Mouse (Mus musculus) right cerebral cortex, adult 2 months (tissue): Measurements from ENCODE around the gene Phc2.

Experiments used
- DNase-seq, 2 experiments: peaks; one replicate each; pipeline ENCODE4 v3.0.0; 2021 to 2022; ENCODE audit warnings: low spot score in 2 of 2

Gene Phc2

DNA sequence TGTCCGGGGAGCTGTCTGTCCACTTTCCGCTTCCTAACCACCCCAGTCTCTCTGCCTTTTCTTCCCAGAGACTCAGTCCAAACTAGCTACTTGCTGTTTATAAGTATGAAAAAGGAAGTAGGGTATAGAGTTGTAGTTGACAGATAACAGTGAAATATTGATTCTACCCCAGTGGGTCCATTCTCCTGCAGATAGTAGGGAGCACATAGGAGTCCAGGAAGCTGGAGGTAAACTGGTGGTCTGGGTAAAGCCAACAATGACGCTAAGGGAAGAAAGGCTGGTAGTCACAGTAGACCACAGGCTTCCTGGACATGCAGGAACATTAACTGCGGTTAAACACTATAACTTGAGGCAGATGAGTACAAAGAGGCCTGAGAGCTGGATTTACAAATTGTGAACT is 36.7 kb downstream of the Phc2 start:
- no peak for DNase-seq

GRCm38 (mm10) chr4:128692149-128692925 is 37.8 kb downstream of the Phc2 start:
- DNase-seq = peak in 1 of 2 experiments; percentile 59

DNA sequence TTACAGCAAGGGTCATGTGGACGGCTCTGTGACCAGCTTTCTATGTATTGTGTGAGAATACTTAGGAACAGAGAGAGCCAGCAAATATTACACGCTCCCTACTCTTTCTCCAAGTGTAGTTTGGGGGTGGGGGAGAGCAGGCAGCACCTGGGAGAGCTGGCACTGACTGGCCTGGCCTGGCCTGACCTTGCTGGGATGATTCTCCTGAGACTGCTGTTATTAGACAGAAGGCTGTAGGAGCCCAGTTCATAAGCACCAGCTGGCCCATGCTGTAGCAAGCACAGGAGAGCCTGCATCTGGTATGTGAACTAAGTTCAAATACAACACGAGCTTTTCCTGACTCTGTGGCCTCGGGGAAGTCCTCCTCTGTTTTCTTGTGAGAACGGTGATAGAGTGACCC is 38.7 kb downstream of the Phc2 start:
- no peak for DNase-seq

DNA sequence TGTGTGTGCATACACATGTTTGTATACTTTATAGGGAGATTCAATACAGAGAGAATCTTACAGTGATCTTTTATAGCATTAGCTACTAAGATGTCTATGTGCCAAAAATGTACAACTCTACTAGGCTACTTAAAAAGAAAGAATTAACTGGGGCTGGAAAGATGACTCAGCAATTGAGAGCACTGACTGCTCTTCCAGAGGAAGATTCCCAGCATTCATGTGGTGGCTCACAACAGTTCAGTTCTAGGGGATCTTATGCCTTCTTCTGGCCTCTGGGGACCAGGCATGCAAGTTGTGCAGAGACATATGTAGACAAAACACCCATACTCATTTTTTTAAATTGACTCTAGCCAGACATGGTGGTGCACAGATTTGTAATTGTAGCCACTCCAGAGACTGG is 39.8 kb downstream of the Phc2 start:
- no peak for DNase-seq

DNA sequence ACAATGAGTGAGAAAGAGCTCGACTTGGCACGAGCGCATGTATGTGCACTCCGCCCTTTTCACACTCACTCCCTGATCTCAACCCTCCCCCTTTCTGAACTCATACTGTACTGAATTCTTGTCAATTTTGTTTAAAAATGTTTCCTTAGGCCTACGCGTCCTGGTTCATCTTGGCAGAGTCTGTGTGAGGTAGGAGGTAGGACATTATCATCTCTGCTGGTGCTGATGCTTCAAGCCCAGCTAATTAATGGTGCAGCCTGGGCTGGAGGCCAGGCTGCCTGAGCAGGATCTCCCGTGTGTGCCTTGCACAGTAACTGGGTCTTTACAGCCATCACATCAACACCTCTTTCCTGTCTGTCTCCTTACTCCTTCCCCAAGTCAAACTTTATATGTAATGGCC is 40.6 kb downstream of the Phc2 start:
- peak in 1 of 2 experiments; percentile 61 for DNase-seq

- DNase-seq = peak; percentile 68 to 82
Observed at GRCm38 (mm10) chr4:128698011-128698861, 43.7 kb downstream of the Phc2 start.

- DNase-seq = no peak
Observed at GRCm38 (mm10) chr4:128699916-128700315, 45.4 kb downstream of the Phc2 start.

GRCm38 (mm10) chr4:128700543-128700942 is 46.0 kb downstream of the Phc2 start:
- DNase-seq = no peak

DNA sequence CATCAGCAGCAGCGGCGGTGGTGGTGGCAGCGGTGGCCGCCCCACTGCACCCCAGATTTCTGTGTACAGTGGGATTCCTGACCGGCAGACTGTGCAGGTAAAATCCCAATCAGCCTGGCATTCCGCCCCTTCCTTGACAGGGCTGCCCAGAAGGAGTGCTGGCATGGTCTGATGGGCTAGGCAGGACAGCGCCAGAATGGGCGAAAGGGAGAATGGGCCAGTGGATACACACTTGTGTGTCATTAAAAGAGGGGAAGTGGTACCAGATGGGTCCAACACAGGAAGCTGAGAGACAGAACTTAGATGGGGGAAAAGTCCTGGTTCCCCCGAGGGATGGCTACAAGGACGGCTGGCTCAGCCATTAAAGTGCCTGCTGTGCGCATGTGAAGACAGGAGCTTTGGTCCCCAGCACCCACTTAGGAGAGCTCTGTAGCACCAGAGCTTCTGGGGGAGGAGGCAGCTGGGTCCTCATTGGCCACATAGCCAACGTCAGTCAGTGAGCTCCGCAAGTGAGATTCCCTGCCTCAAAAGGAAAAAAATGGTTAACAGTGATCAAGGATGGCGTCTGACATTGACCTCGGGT is 50.7 kb downstream of the Phc2 start:
- DNase-seq = no peak

GRCm38 (mm10) chr4:128706626-128707025 is 52.1 kb downstream of the Phc2 start:
- DNase-seq = no peak

DNA sequence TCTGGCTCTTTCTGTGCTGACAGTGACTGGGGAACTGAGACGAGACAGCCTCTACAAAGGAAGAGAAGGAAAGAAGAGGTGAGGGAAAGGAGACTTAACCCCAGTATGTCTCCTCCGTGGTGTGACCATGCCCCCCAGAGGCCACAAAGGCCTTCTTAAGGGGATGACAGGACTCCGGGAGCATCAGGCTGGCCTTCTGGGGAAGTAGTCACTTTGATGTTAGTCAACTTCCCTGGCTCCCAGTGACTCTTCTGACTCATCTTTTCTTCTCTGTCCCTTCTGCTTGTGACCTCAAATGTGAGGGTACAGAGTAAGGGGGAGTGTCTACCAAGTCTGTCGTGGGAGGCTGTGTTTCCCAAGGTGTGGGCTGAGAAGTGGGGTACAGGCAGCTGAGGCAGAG is 52.9 kb downstream of the Phc2 start:
- DNase-seq = no peak

GRCm38 (mm10) chr4:128709061-128709780 is 54.7 kb downstream of the Phc2 start:
- DNase-seq = no peak

GRCm38 (mm10) chr4:128709781-128710166 is 55.3 kb downstream of the Phc2 start:
- no peak for DNase-seq

GRCm38 (mm10) chr4:128710286-128710685 is 55.8 kb downstream of the Phc2 start:
- no peak for DNase-seq

- no peak for DNase-seq
Observed at GRCm38 (mm10) chr4:128710800-128711199, 56.3 kb downstream of the Phc2 start.

GRCm38 (mm10) chr4:128711455-128712135 is 57.1 kb downstream of the Phc2 start:
- DNase-seq = peak; percentile 95 to 96

- DNase-seq = no peak
Observed at GRCm38 (mm10) chr4:128712136-128712655, 57.7 kb downstream of the Phc2 start.

GRCm38 (mm10) chr4:128712941-128713340 is 58.4 kb downstream of the Phc2 start:
- DNase-seq = peak in 1 of 2 experiments; percentile 64

- peak in 1 of 2 experiments; percentile 53 for DNase-seq
Observed at GRCm38 (mm10) chr4:128715241-128716204, 61.0 kb downstream of the Phc2 start.

GRCm38 (mm10) chr4:128716279-128716678 is 61.8 kb downstream of the Phc2 start:
- DNase-seq = no peak
